Comparison of ENCODE assay signal across 12 mouse cellular contexts in the genomic region with DNA sequence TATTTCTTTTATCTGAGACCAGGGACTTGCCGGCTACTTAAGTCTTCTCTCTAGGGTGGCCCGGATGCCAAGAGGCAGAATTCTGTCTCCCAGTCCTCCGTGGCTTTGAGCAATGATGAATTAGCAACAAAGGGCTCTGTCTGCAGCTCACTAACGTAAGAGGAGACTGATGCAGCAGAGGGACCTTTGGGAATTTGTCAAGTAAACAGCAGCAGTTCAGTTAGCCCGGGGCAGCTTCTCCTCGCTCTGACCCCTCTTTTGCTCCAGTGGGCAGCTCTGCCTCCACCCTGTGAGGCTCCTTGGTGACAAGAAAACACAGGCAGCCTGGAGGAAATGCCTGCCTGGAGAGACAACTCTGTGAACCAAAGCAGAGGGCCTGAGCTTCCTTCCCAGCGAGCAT. TPM values are rescaled to one million over a fixed set of nuclear protein-coding genes. Genes with fewer than 3 reads are reported as not detected.
DNase-seq lines count a peak whose midpoint lies in the region; ATAC-seq lines count a peak whose summit lies in the region.
"Had no signal": no experiment of that assay in that cellular context is flagged by ENCODE, and none has a peak within 500 bp of the region (broad histone marks: within the 10 kb centered on the region; RNA-seq: fewer than 3 reads in every experiment).

No protein-coding gene starts in this region.

- peaks cover 15% of the 10 kb centered on the region; the same call in 1 of the 2 replicates for H3K4me1 ChIP-seq in kidney, embryonic 16.5 days (ENCODE audit: insufficient read depth, low read length)
- peaks cover 16% of the 10 kb centered on the region for H3K4me1 ChIP-seq in hindbrain, embryonic 13.5 days (replicated peaks)
- peaks cover 7% of the 10 kb centered on the region for H3K4me1 ChIP-seq in neural tube, embryonic 13.5 days (replicated peaks)
- H3K4me1 ChIP-seq in intestine, embryonic 15.5 days (replicated peaks), result peaks cover 6% of the 10 kb centered on the region; the same call in 1 of the 2 replicates
- H3K4me1 ChIP-seq: liver, embryonic 15.5 days had no signal

- ATAC-seq in kidney, embryonic 16.5 days (ENCODE audit: low FRiP score, low TSS enrichment), result peak; percentile 44; the same call in 1 of the 2 replicates
- ATAC-seq in hindbrain, embryonic 13.5 days (ENCODE audit: low FRiP score), result 0 out of 2 replicates have a peak, but pooled peaks have one; percentile 26
- no peak for ATAC-seq in neural tube, embryonic 13.5 days (ENCODE audit: low read depth)
- no peak for ATAC-seq in intestine, embryonic 15.5 days
- ATAC-seq: forebrain, embryonic 14.5 days had no signal

- no peak overlapping the region for H3K9ac ChIP-seq in kidney, embryonic 16.5 days (replicated peaks; ENCODE audit: low read length)
- 0 out of 2 replicates have a peak overlapping the region, but pooled peaks have one; percentile 7 for H3K9ac ChIP-seq in hindbrain, embryonic 13.5 days
- H3K9ac ChIP-seq in neural tube, embryonic 13.5 days, result no peak overlapping the region
- H3K9ac ChIP-seq in intestine, embryonic 15.5 days, result no peak overlapping the region
- H3K9ac ChIP-seq: liver, embryonic 15.5 days had no signal

- no peaks in the 10 kb centered on the region for H3K27me3 ChIP-seq in kidney, embryonic 16.5 days (ENCODE audit: insufficient read depth, low read length)
- H3K27me3 ChIP-seq in hindbrain, embryonic 13.5 days, result no peaks in the 10 kb centered on the region
- no peaks in the 10 kb centered on the region for H3K27me3 ChIP-seq in neural tube, embryonic 13.5 days
- no peaks in the 10 kb centered on the region for H3K27me3 ChIP-seq in intestine, embryonic 15.5 days (replicated peaks)
- H3K27me3 ChIP-seq: liver, embryonic 15.5 days had no signal

- H3K27ac ChIP-seq in kidney, embryonic 16.5 days (ENCODE audit: low read length), result no peak overlapping the region
- H3K27ac ChIP-seq in hindbrain, embryonic 13.5 days, result no peak overlapping the region
- H3K27ac ChIP-seq in neural tube, embryonic 13.5 days (replicated peaks), result no peak overlapping the region
- no peak overlapping the region for H3K27ac ChIP-seq in intestine, embryonic 15.5 days
- H3K27ac ChIP-seq: liver, embryonic 15.5 days had no signal

- no peaks in the 10 kb centered on the region for H3K36me3 ChIP-seq in kidney, embryonic 16.5 days (ENCODE audit: insufficient read depth, low read length)
- no peaks in the 10 kb centered on the region for H3K36me3 ChIP-seq in hindbrain, embryonic 13.5 days
- H3K36me3 ChIP-seq in neural tube, embryonic 13.5 days, result no peaks in the 10 kb centered on the region
- no peaks in the 10 kb centered on the region for H3K36me3 ChIP-seq in intestine, embryonic 15.5 days
- H3K36me3 ChIP-seq: liver, embryonic 15.5 days had no signal

- no peaks in the 10 kb centered on the region for H3K9me3 ChIP-seq in kidney, embryonic 16.5 days (ENCODE audit: low read length)
- no peaks in the 10 kb centered on the region for H3K9me3 ChIP-seq in hindbrain, embryonic 13.5 days
- H3K9me3 ChIP-seq in neural tube, embryonic 13.5 days, result no peaks in the 10 kb centered on the region
- H3K9me3 ChIP-seq in intestine, embryonic 15.5 days, result no peaks in the 10 kb centered on the region
- H3K9me3 ChIP-seq: liver, embryonic 15.5 days had no signal

- 14% methylated on average over 7 of the region's 7 CpGs for WGBS in kidney, embryonic 16.5 days
- 15% methylated on average over 7 of the region's 7 CpGs for WGBS in hindbrain, embryonic 13.5 days
- 30% methylated on average over 7 of the region's 7 CpGs for WGBS in neural tube, embryonic 13.5 days
- WGBS in intestine, embryonic 15.5 days, result 14% methylated on average over 7 of the region's 7 CpGs

- no peak for DNase-seq in kidney, adult 8-10 months
- peak; percentile 58 for DNase-seq in embryo, embryonic 11 days
- no peak for DNase-seq in lung, postnatal 25 days (ENCODE audit: low spot score)
- DNase-seq: cerebellum, postnatal 10 days; kidney, postnatal 14 days; thymus, postnatal 14 days had no signal

- no peak overlapping the region for H3K4me2 ChIP-seq in kidney, embryonic 16.5 days (replicated peaks; ENCODE audit: low read depth, low read length)
- H3K4me2 ChIP-seq in hindbrain, embryonic 13.5 days, result peak overlapping the region; percentile 26; the same call in 1 of the 2 replicates
- 0 out of 2 replicates have a peak overlapping the region, but pooled peaks have one; percentile 0 for H3K4me2 ChIP-seq in neural tube, embryonic 13.5 days
- H3K4me2 ChIP-seq in intestine, embryonic 15.5 days (replicated peaks), result no peak overlapping the region
- H3K4me2 ChIP-seq: liver, embryonic 15.5 days had no signal

- no peak overlapping the region for H3K4me3 ChIP-seq in kidney, embryonic 16.5 days (ENCODE audit: low read length)
- H3K4me3 ChIP-seq in hindbrain, embryonic 13.5 days, result no peak overlapping the region
- H3K4me3 ChIP-seq in neural tube, embryonic 13.5 days, result no peak overlapping the region
- H3K4me3 ChIP-seq in intestine, embryonic 15.5 days (replicated peaks), result no peak overlapping the region
- H3K4me3 ChIP-seq: liver, embryonic 15.5 days had no signal

RNA-seq across cellular contexts. Expression of a gene that starts 26.4 kb away (rescaled TPM):
- polyA plus RNA-seq in kidney, embryonic 16.5 days (2015; fragmentation: Nextera tagmentation; extraction: Ambion mirVana), result 0.15 and 0.22 TPM in 2 replicates
- polyA plus RNA-seq in hindbrain, embryonic 13.5 days (2015; fragmentation: Nextera tagmentation; extraction: Ambion mirVana), result 0.12 and 0.21 TPM in 2 replicates
- polyA plus RNA-seq in neural tube, embryonic 13.5 days (2015; fragmentation: Nextera tagmentation; extraction: Ambion mirVana), result 0.06 and 0.13 TPM in 2 replicates
- 0.11 and 0.18 TPM in 2 replicates for polyA plus RNA-seq in intestine, embryonic 15.5 days (2015; fragmentation: Nextera tagmentation; extraction: Ambion mirVana)

Comparison
In these comparisons a context has a peak if more than half of its experiments do, and no peak if none do; other contexts are left out.
1. ATAC-seq: peak in kidney, embryonic 16.5 days (single experiment) and hindbrain, embryonic 13.5 days (single experiment); none in neural tube, embryonic 13.5 days (single experiment) and intestine, embryonic 15.5 days (single experiment).
2. H3K4me2 ChIP-seq: peak in hindbrain, embryonic 13.5 days (single experiment) and neural tube, embryonic 13.5 days (single experiment); none in kidney, embryonic 16.5 days (single experiment) and intestine, embryonic 15.5 days (single experiment).